ENCODE assay signal across 17 mouse cellular contexts in genomic region chr5:16065816-16066215, GRCm38 (mm10).
"Had no signal": no experiment of that assay in that cellular context is flagged by ENCODE, and none has a peak within 500 bp of the region (broad histone marks: within the 10 kb centered on the region; RNA-seq: fewer than 3 reads in every experiment).

No protein-coding gene starts in this region.

- H3K4me2 ChIP-seq: kidney, embryonic 15.5 days; liver, embryonic 13.5 days; lung, embryonic 15.5 days; midbrain, embryonic 13.5 days; neural tube, embryonic 12.5 days had no signal

- H3K9me3 ChIP-seq: kidney, embryonic 15.5 days; liver, embryonic 13.5 days; lung, embryonic 15.5 days; megakaryocyte, embryonic 14.5 days; midbrain, embryonic 13.5 days; neural tube, embryonic 12.5 days had no signal

- H3K4me1 ChIP-seq: liver, embryonic 13.5 days; lung, embryonic 15.5 days; megakaryocyte, embryonic 14.5 days had no signal

- H3K9ac ChIP-seq: kidney, embryonic 15.5 days; liver, embryonic 13.5 days; liver, postnatal 0 days; lung, embryonic 15.5 days; midbrain, embryonic 13.5 days; neural tube, embryonic 12.5 days had no signal

- H3K27ac ChIP-seq: kidney, embryonic 15.5 days; liver, embryonic 13.5 days; lung, embryonic 15.5 days; macrophage; midbrain, embryonic 13.5 days; neural tube, embryonic 12.5 days; stomach, postnatal 0 days had no signal

- H3K36me3 ChIP-seq: kidney, embryonic 15.5 days; liver, embryonic 13.5 days; lung, embryonic 15.5 days; midbrain, embryonic 13.5 days; neural tube, embryonic 12.5 days had no signal

- H3K27me3 ChIP-seq: kidney, embryonic 15.5 days; liver, embryonic 13.5 days; lung, embryonic 15.5 days; megakaryocyte, embryonic 14.5 days; midbrain, embryonic 13.5 days; neural tube, embryonic 12.5 days had no signal

- DNase-seq: kidney, adult 18-20 months; kidney, postnatal 25 days; left cerebral cortex, postnatal 4 days; liver; liver, embryonic 13.5 days; liver, postnatal 0 days; lung, postnatal 14 days; right cerebral cortex, postnatal 25 days; thymus, postnatal 4 days had no signal

- H3K4me3 ChIP-seq: kidney, embryonic 15.5 days; liver, embryonic 13.5 days; lung, embryonic 15.5 days; megakaryocyte, embryonic 14.5 days; midbrain, embryonic 13.5 days; myocyte; neural tube, embryonic 12.5 days had no signal

- ATAC-seq: liver, postnatal 0 days; midbrain, embryonic 13.5 days had no signal
